Mouse (Mus musculus): Measurements from ENCODE around the gene Maml1.

Maml1 gene

DNA sequence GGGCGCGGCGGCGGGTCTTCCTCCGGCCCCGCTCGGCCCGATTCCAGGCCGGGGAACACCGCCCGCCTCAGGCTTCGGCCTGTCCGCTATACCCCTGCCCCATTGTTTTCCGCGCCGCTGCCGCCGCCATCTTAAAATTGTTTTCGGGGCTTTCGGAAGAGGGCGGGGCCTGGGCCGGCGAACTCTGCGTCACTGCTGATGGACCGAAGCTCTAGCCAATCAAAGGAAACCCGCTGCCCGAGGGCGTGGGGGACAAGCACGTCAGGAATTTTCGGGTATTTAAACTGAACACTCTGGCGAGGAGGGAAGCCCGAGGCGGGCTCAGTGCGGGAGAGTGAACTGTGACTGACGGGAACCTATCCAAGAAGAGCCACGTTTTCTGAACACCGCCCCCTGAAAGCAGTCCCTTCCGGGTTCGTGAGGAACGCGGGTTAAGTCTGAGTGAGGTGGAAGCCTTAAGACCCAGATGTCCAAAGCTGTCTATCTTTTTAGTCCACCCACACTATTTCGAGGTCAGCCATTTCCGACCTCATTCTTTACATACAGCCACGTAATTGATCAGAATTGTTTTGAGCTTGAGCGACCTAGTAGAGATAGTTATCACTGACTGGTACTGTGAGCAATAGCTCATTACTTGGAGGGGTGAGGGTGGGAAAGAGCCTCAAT is at the start of gene Maml1:
Maml1 (minus strand) TSS at position 122 of the 666 bp plus-strand sequence.
- H3K9me3 ChIP-seq (ENCODE audit: low read length) = no peaks in the 10 kb centered on the region
- peaks cover 60% of the 10 kb centered on the region for H3K4me1 ChIP-seq (replicated peaks; ENCODE audit: low read depth, low read length)
- H3K27me3 ChIP-seq (ENCODE audit: insufficient read depth, low read length) = no peaks in the 10 kb centered on the region
- H3K36me3 ChIP-seq (ENCODE audit: insufficient read depth, low read length) = peaks cover 70% of the 10 kb centered on the region
- H3K4me3 ChIP-seq (replicated peaks; ENCODE audit: low read length) = peak within 1 kb of the TSS; percentile 92
- TF ChIP-seq POU5F1 (IDR thresholded peaks at IDR 0.05; ENCODE audit: borderline replicate concordance, low read length) (no peak), CTCF (conservative IDR thresholded peaks at IDR 0.05; ENCODE audit: low read length) (no peak), NANOG (IDR thresholded peaks at IDR 0.05; ENCODE audit: borderline replicate concordance, low read length) (no peak)

DNA sequence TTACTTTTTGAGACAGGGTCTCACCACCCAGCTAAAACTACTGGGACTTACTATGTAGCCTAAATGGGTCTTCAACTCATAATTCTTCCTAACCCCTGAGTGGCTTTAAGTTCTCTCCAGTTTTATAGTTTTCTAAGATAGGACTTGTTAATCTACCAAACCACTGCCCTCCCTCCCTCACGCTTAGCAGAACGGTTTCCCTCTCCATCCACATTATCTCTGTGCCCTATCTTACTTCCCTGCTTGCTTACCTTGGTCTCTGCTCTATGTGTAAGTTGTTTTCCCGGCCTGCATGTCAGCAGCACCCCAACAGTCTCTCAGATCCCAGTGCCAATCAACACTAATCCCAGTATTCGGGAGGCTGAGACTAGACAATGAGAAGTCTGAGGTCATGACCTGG is 44.8 kb upstream of the Maml1 start:
- H3K4me1 ChIP-seq (replicated peaks; ENCODE audit: low read depth, low read length) = peaks cover 3% of the 10 kb centered on the region; the same call in 1 of the 2 replicates
- peaks cover 5% of the 10 kb centered on the region; the same call in 1 of the 2 replicates for H3K27me3 ChIP-seq (ENCODE audit: insufficient read depth, low read length)
- no peaks in the 10 kb centered on the region for H3K36me3 ChIP-seq (ENCODE audit: insufficient read depth, low read length)
- H3K9me3 ChIP-seq (ENCODE audit: low read length) = no peaks in the 10 kb centered on the region
- no peak for TF ChIP-seq CTCF (conservative IDR thresholded peaks at IDR 0.05; ENCODE audit: low read length)
- TF ChIP-seq POU5F1 (IDR thresholded peaks at IDR 0.05; ENCODE audit: borderline replicate concordance, low read length) = no peak
- no peak for TF ChIP-seq NANOG (IDR thresholded peaks at IDR 0.05; ENCODE audit: borderline replicate concordance, low read length)
- H3K4me3 ChIP-seq (replicated peaks; ENCODE audit: low read length) = no peak overlapping the region

DNA sequence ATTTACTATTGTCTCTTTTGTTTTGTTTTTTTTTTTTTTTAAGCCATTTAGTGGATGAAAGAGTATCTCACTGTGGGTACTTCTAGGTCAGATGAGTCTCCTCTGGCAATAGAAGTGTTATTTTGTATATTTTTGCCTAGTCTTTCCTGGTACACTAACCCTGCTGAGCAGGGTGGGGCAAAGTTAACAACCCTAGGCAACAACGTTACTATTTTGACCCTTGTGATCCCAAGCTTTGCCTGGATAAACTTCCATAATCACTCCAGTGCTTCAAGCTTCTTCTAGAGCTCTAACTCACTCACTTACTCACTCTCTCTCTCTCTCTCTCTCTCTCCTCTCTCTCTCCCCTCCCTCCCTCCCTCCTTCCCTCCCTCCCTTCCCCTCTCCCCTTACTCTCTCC is 44.0 kb upstream of the Maml1 start:
- H3K4me3 ChIP-seq (replicated peaks; ENCODE audit: low read length) = no peak overlapping the region
- no peaks in the 10 kb centered on the region for H3K9me3 ChIP-seq (ENCODE audit: low read length)
- TF ChIP-seq NANOG (IDR thresholded peaks at IDR 0.05; ENCODE audit: borderline replicate concordance, low read length) (no peak), CTCF (conservative IDR thresholded peaks at IDR 0.05; ENCODE audit: low read length) (no peak), POU5F1 (IDR thresholded peaks at IDR 0.05; ENCODE audit: borderline replicate concordance, low read length) (no peak)

DNA sequence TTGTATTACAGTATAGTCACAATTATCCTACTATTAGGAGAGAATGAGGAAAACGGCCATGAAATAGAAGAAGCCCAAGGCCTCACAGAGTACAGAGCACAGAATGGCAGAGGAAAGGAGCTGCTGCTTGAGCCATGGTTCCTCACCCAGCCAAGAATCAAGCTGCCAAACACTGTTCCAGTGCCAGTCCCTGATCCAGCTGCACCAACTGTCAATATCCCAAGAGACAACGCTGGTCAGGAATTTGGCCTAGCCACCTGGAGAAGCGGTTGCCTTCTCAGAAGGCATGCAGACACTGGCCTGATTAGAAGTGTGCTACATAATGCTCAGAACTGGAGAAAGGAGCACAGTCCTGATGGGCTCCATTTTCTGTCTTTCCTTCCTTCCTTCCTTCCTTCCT is 41.1 kb upstream of the Maml1 start:
- TF ChIP-seq NANOG (IDR thresholded peaks at IDR 0.05; ENCODE audit: borderline replicate concordance, low read length) = no peak
- TF ChIP-seq CTCF (conservative IDR thresholded peaks at IDR 0.05; ENCODE audit: low read length) = no peak
- TF ChIP-seq POU5F1 (IDR thresholded peaks at IDR 0.05; ENCODE audit: borderline replicate concordance, low read length) = no peak
- Histone ChIP-seq H3K9me3 (ENCODE audit: low read length) (no peaks in the 10 kb centered on the region), H3K4me3 (replicated peaks; ENCODE audit: low read length) (no peak overlapping the region), H3K27me3 (ENCODE audit: insufficient read depth, low read length) (peaks cover 5% of the 10 kb centered on the region; the same call in 1 of the 2 replicates), H3K4me1 (replicated peaks; ENCODE audit: low read depth, low read length) (peaks cover 1% of the 10 kb centered on the region; the same call in 1 of the 2 replicates), H3K36me3 (ENCODE audit: insufficient read depth, low read length) (peaks cover 12% of the 10 kb centered on the region)

More for the DNA sequence above, 44.0 kb upstream of the Maml1 start:
- no peaks in the 10 kb centered on the region for H3K36me3 ChIP-seq (ENCODE audit: insufficient read depth, low read length)
- peaks cover 3% of the 10 kb centered on the region; the same call in 1 of the 2 replicates for H3K4me1 ChIP-seq (replicated peaks; ENCODE audit: low read depth, low read length)
- H3K27me3 ChIP-seq (ENCODE audit: insufficient read depth, low read length) = peaks cover 5% of the 10 kb centered on the region; the same call in 1 of the 2 replicates

DNA sequence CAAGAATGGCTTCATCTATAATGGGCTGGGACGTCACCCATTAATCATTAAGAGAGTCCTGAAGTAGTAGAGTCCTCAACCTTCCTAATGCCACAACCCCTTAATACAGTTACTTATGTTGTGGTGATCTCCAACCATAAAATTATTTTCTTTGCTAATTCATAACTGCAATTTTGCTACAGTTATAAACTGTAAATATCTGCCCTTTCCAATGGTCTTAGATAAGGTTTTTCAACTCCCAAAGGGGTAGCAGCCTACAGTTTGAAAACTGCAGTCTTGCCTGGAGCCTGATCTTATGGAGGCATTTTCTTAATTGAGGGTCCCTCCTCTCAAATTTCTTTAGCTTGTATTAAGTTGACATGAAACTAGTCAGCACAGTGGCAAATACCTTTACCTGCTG is 37.3 kb upstream of the Maml1 start:
- Histone ChIP-seq H3K27me3 (ENCODE audit: insufficient read depth, low read length) (peaks cover 5% of the 10 kb centered on the region; the same call in 1 of the 2 replicates), H3K4me1 (replicated peaks; ENCODE audit: low read depth, low read length) (peaks cover 17% of the 10 kb centered on the region), H3K4me3 (replicated peaks; ENCODE audit: low read length) (no peak overlapping the region), H3K9me3 (ENCODE audit: low read length) (no peaks in the 10 kb centered on the region), H3K36me3 (ENCODE audit: insufficient read depth, low read length) (peaks cover 25% of the 10 kb centered on the region)
- TF ChIP-seq NANOG (IDR thresholded peaks at IDR 0.05; ENCODE audit: borderline replicate concordance, low read length) (no peak), POU5F1 (IDR thresholded peaks at IDR 0.05; ENCODE audit: borderline replicate concordance, low read length) (no peak), CTCF (conservative IDR thresholded peaks at IDR 0.05; ENCODE audit: low read length) (no peak)

DNA sequence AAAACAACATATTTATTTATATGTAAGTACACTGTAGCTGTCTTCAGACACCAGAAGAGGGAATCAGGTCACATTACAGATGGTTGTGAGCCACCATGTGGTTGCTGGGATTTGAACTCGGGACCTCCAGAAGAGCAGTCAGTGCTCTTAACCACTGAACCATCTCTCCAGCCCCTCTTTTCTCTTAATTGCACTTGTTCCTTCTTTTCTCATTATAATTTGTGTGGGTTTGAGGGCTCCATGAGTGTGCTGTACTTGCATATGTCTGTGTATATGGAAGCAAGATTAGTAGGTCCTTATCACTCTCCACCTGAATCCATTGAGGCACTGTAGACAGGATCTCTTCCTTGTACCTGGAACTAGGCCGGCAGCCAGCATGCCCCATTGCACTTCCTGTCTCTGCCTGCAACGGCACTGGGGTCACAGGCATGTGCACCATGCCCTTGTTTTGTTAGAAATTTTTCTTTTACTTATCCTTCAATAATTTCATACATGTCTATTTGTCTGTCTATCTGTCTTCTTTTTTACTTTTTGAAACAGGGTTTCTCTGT is 36.0 kb upstream of the Maml1 start:
- peaks cover 29% of the 10 kb centered on the region for H3K4me1 ChIP-seq (replicated peaks; ENCODE audit: low read depth, low read length)
- TF ChIP-seq POU5F1 (IDR thresholded peaks at IDR 0.05; ENCODE audit: borderline replicate concordance, low read length) = no peak
- TF ChIP-seq NANOG (IDR thresholded peaks at IDR 0.05; ENCODE audit: borderline replicate concordance, low read length) = no peak
- no peak for TF ChIP-seq CTCF (conservative IDR thresholded peaks at IDR 0.05; ENCODE audit: low read length)
- peaks cover 36% of the 10 kb centered on the region for H3K36me3 ChIP-seq (ENCODE audit: insufficient read depth, low read length)
- no peaks in the 10 kb centered on the region for H3K9me3 ChIP-seq (ENCODE audit: low read length)
- H3K27me3 ChIP-seq (ENCODE audit: insufficient read depth, low read length) = no peaks in the 10 kb centered on the region
- no peak overlapping the region for H3K4me3 ChIP-seq (replicated peaks; ENCODE audit: low read length)

DNA sequence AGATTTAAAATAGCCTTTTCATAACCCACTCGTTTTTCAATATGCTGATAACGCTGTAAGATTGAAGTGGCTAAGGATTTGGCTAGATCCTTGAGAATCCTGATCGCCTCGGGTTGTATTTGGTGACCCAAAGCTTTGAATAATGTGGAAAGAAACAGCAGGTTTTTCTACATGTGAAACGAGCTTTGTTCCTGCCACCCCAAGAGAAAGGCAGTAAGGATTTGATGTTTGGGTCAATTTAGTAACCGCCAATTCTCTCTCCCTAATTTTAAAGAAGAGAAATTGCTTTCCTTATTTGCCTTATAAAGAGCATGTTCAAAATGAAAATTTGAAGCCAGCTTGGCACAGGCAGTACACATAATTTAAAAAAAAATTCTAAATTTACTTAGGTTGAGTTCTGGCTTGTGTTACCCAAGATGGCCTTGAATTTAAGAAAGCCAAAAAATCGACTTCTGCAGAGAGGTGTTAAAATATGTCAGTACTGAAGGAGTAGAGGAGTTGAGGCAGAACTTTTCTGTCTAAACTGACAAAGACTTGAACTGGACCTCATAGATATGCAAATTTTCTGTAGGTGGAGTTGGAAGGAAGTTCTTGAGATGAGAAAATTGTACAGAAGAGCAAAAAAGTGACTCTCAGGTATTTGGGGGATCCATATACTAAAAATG is 34.3 kb upstream of the Maml1 start:
- Histone ChIP-seq H3K4me1 (replicated peaks; ENCODE audit: low read depth, low read length) (peaks cover 45% of the 10 kb centered on the region), H3K4me3 (replicated peaks; ENCODE audit: low read length) (peak overlapping the region; percentile 95), H3K27me3 (ENCODE audit: insufficient read depth, low read length) (no peaks in the 10 kb centered on the region), H3K9me3 (ENCODE audit: low read length) (no peaks in the 10 kb centered on the region), H3K36me3 (ENCODE audit: insufficient read depth, low read length) (peaks cover 52% of the 10 kb centered on the region)
- no peak for TF ChIP-seq CTCF (conservative IDR thresholded peaks at IDR 0.05; ENCODE audit: low read length)
- no peak for TF ChIP-seq POU5F1 (IDR thresholded peaks at IDR 0.05; ENCODE audit: borderline replicate concordance, low read length)
- TF ChIP-seq NANOG (IDR thresholded peaks at IDR 0.05; ENCODE audit: borderline replicate concordance, low read length) = no peak

- Histone ChIP-seq H3K9me3 (ENCODE audit: low read length) (no peaks in the 10 kb centered on the region), H3K36me3 (ENCODE audit: insufficient read depth, low read length) (peaks cover 58% of the 10 kb centered on the region), H3K27me3 (ENCODE audit: insufficient read depth, low read length) (no peaks in the 10 kb centered on the region), H3K4me1 (replicated peaks; ENCODE audit: low read depth, low read length) (peaks cover 52% of the 10 kb centered on the region), H3K4me3 (replicated peaks; ENCODE audit: low read length) (peak within 1 kb of the TSS; percentile 95)
- TF ChIP-seq NANOG (IDR thresholded peaks at IDR 0.05; ENCODE audit: borderline replicate concordance, low read length) (no peak), CTCF (conservative IDR thresholded peaks at IDR 0.05; ENCODE audit: low read length) (no peak), POU5F1 (IDR thresholded peaks at IDR 0.05; ENCODE audit: borderline replicate concordance, low read length) (no peak)
Measured at GRCm38 (mm10) chr11:50325496-50326301, 33.6 kb upstream of the Maml1 start, which contains the start of gene Canx. Canx (minus strand) TSS chr11:50325673.

Data from E14TG2a.4 (cell line).